Mouse (Mus musculus) kidney, adult 2 months (tissue): Measurements from ENCODE around the gene Majin. TPM values are rescaled to one million over a fixed set of nuclear protein-coding genes. Genes with fewer than 3 reads are reported as not detected.
A peak's percentile ranks its signal among the peaks of the same experiment; 100 is the strongest.

ENCODE experiments used
- DNase-seq: peaks from one replicate; pipeline ENCODE4 v3.0.0; 2021
- H3K27ac ChIP-seq: fragments of 200-500 bp; 2 replicates; pipeline ENCODE4 v1.5.1; 2012; ENCODE audit warnings: low read depth, low read length, control low read depth, inconsistent platforms; ENCODE audit not compliant: insufficient read depth
- H3K27me3 ChIP-seq: fragments of 200-500 bp; replicated peaks from 2 replicates; pipeline ENCODE4 v1.6.1; 2012; ENCODE audit warnings: mild to moderate bottlenecking, moderate library complexity, low read length, inconsistent platforms; ENCODE audit not compliant: control insufficient read depth, insufficient read depth
- H3K36me3 ChIP-seq: fragments of 200-500 bp; 2 replicates; pipeline ENCODE4 v1.6.1; 2012; ENCODE audit warnings: mild to moderate bottlenecking, moderate library complexity, low read length, inconsistent platforms; ENCODE audit not compliant: control insufficient read depth, insufficient read depth
- H3K4me1 ChIP-seq: fragments of 200-500 bp; 2 replicates; pipeline ENCODE4 v1.6.1; 2011; ENCODE audit warnings: low read length; ENCODE audit not compliant: control insufficient read depth, insufficient read depth
- H3K4me3 ChIP-seq: fragments of 200-500 bp; 2 replicates; pipeline ENCODE4 v1.5.1; 2011; ENCODE audit warnings: mild to moderate bottlenecking, low read depth, low read length, control low read depth; ENCODE audit not compliant: insufficient read depth
- CTCF ChIP-seq: fragments of 200-500 bp; conservative IDR thresholded peaks from 2 replicates; pipeline ENCODE4 v1.5.1; 2011; ENCODE audit warnings: low read depth, mild to moderate bottlenecking, control low read depth, low read length, moderate library complexity, mixed read lengths; ENCODE audit not compliant: insufficient read depth, insufficient read length
- POLR2A ChIP-seq: fragments of 200-500 bp; IDR thresholded peaks from one replicate; pipeline ENCODE4 v1.6.1; 2011; ENCODE audit warnings: low read depth, low read length, control low read depth
- WGBS: fragments of 180-500 bp; shearing (Covaris S2); methylation state at CpG from one replicate; pipeline ENCODE4 v1.1.7; 2018; 5-methylcytosine and 5-hydroxymethylcytosine counted together
- polyA plus RNA-seq: library from polyadenylated mRNA; depleted of rRNA; stranded (reverse); fragments of >200 nt; gene quantifications from 2 replicates; pipeline ENCODE4 v1.2.3, GENCODE M21; 2012; rRNA removed

Gene Majin
- polyA plus RNA-seq, result 0.16 and 0.28 TPM in 2 replicates

DNA sequence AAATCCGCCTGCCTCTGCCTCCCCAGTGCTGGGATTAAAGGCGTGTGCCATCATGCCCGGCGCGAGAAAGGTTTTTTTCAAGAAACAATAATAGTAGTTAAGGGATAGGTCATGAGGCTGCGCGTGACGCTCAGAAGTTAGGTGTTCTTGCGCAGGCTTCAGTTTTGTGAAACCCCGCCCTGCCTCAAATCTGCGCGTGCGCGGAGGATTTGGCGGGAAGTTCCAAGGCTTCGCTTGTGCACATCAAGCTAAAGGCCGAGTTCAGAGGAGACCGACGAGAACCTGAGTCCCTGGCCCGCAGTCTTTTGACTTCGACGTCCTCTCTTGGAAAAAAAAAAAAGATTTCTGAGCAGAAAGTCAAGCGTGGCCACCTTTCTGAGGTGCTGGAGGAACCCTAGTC is at the start of gene Majin:
Majin (plus strand) TSS at position 258 of the 400 bp plus-strand sequence.
- Histone ChIP-seq H3K27me3 (no peaks in the 10 kb centered on the region), H3K4me3 (no peak within 1 kb of the TSS), H3K27ac (no peak within 1 kb of the TSS), H3K36me3 (no peaks in the 10 kb centered on the region), H3K4me1 (no peaks in the 10 kb centered on the region)
- DNase-seq, result no peak
- TF ChIP-seq POLR2A, result no peak
- no peak for TF ChIP-seq CTCF
- WGBS, result 89% methylated on average over 23 of the region's 23 CpGs

DNA sequence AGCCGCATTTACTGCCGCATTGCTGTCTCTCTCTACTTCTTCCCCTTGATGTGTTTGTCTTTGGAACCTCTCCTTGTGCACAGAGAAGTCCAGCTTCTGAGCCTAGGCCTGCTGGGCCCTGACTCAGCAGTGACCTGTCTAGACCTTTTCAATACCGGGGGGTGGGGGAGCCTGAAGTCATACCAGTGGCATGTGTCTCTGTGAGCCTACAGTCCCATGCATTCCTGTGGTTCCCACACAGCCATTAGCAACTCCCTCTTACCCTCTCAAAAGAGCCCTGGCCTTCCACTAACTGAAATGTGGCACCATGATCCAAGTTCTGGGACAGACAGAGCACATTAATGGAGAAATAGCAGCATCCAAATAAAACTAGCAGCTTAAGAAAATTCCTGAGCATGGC is 47.8 kb upstream of the Majin start:
- Histone ChIP-seq H3K27ac (no peak overlapping the region), H3K27me3 (no peaks in the 10 kb centered on the region), H3K36me3 (no peaks in the 10 kb centered on the region), H3K4me1 (0 out of 2 replicates have a peak, but pooled peaks cover 4% of the 10 kb centered on the region), H3K4me3 (no peak overlapping the region)
- 74% methylated on average over 3 of the region's 3 CpGs for WGBS
- TF ChIP-seq POLR2A (no peak), CTCF (no peak)
- no peak for DNase-seq

DNA sequence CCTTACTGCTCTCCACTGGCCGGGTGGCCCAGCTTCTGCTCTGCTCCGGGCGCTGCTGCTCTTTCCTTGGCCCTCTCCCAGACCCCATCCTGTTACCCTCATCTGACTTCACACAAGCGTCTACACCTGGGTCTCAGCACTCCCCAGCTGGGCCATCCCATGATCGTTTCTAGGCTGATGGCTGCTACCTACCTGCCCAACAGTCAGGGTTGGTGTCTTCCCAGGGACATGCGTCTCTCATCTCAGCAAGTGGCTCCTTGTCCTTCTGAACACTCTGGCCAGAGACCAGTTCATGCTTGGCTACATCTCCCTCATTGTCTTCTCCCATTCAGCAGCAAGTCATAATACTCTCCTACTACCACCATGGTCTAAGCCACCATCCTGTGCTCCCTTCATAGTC is 44.5 kb upstream of the Majin start:
- Histone ChIP-seq H3K27me3 (no peaks in the 10 kb centered on the region), H3K27ac (no peak overlapping the region), H3K4me1 (0 out of 2 replicates have a peak, but pooled peaks cover 4% of the 10 kb centered on the region), H3K36me3 (no peaks in the 10 kb centered on the region), H3K4me3 (no peak overlapping the region)
- 91% methylated on average over 6 of the region's 6 CpGs for WGBS
- no peak for TF ChIP-seq POLR2A
- TF ChIP-seq CTCF, result no peak
- peak; percentile 36 for DNase-seq

DNA sequence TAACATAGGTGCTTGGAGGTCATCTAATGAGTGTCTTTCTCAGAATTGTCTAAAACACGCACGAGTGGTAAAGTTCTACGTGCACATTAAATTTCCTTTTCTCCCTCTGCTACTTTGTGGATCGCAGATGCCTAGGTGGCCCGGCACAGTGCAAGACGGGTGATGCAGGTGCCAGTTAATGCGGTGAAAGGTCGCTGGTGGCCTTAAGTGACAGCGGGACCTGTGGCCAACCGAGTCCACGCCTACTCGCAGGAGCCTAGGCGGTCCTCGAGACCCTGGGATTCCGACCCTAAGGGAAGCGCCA is 43.9 kb upstream of the Majin start:
- H3K36me3 ChIP-seq, result no peaks in the 10 kb centered on the region
- DNase-seq, result no peak
- 2% methylated on average over 16 of the region's 16 CpGs for WGBS
- H3K4me3 ChIP-seq, result peak overlapping the region; percentile 84
- TF ChIP-seq POLR2A, result no peak
- TF ChIP-seq CTCF, result no peak
- H3K27ac ChIP-seq, result peak overlapping the region; percentile 77
- 0 out of 2 replicates have a peak, but pooled peaks cover 4% of the 10 kb centered on the region for H3K4me1 ChIP-seq
- H3K27me3 ChIP-seq, result no peaks in the 10 kb centered on the region

DNA sequence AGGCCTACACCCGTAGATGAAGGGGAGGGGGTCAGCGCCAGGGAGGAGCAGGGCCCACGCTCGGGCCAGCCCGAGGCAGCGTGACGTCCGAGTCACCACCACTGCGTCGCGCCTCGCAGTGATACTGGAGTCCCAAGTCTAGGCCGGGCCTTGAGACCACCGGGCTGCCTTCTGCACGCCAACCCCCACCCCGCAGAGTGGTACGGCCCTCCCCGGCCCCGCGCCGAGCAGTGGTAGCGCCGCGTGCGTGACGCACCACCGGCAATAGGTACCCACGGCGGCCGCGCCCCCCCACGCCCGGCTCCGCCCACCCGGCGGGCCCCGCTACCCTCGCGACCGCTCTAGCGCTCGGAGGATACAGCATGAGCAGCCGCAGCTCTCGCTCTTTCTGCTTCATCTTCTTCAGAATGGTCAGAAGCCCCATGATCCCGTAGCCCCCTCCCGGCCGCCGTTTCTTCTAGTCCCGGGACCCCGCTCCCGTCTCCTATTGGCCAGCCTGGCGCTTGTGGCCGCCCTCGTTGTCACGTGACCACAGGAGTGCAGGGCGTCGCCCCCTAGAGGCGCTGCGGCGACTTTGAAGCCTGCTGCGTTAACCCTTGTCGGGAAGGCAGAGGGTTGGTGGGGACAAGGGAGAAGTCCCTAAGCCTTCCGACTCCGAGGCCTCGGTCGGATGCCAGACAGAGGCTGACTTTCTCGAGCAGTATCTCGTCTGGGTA is 43.4 kb upstream of the Majin start, which contains the start of gene Batf2:
Batf2 (plus strand) TSS at position 306 of the 716 bp plus-strand sequence.
- Histone ChIP-seq H3K27ac (peak within 1 kb of the TSS; percentile 86), H3K27me3 (no peaks in the 10 kb centered on the region), H3K36me3 (no peaks in the 10 kb centered on the region), H3K4me1 (0 out of 2 replicates have a peak, but pooled peaks cover 4% of the 10 kb centered on the region), H3K4me3 (peak within 1 kb of the TSS; percentile 84)
- peak; percentile 71 for TF ChIP-seq CTCF
- no peak for TF ChIP-seq POLR2A
- WGBS, result under 1% methylated on average over 68 of the region's 68 CpGs
- DNase-seq, result peak; percentile 95

DNA sequence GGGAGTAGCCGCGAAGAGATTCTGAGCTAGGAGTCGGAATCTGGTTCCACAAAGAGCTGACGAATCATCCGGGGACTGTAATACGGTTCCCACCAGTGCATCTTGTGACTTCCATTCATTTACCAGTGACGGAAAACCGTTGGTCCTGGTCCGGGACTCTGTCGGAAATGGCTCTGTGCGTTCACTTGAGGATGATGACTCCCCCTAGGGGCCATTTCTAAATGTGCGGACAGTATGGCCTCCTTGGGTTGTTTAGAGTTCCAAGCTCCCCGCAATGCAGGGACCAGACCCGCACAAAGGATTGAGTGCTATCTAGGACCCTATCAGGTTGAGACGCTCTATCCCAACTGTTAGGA is 42.8 kb upstream of the Majin start, which contains the start of gene Arl2:
Arl2 (minus strand) TSS at position 155 of the 356 bp plus-strand sequence.
- DNase-seq, result peak; percentile 88
- WGBS, result 1% methylated on average over 15 of the region's 15 CpGs

DNA sequence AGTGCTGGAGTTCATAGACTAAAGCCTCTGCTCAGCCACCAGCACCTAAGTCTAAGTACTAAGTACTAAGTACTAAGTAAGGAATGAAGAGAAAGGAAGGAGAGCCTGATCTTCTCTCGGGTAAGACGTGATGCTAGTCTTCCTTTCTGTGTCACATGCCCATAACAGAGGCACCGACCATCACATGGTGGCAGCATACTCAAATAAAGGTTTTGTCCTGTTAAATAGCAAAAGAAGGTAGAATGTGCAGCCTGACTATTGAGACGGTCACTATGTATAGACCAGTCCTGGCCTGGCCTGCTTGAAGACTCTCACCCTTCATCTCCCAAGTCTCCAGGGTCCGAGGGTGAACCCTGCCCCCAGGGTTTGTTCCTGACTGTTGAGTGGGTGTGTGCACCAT is 39.3 kb upstream of the Majin start:
- Histone ChIP-seq H3K4me3 (no peak overlapping the region), H3K27me3 (no peaks in the 10 kb centered on the region), H3K4me1 (0 out of 2 replicates have a peak, but pooled peaks cover 2% of the 10 kb centered on the region), H3K36me3 (no peaks in the 10 kb centered on the region), H3K27ac (no peak overlapping the region)
- 64% methylated on average over 5 of the region's 5 CpGs for WGBS
- no peak for TF ChIP-seq POLR2A
- no peak for TF ChIP-seq CTCF
- no peak for DNase-seq

More for the DNA sequence above, 42.8 kb upstream of the Majin start, which contains the start of gene Arl2:
- 0 out of 2 replicates have a peak, but pooled peaks cover 4% of the 10 kb centered on the region for H3K4me1 ChIP-seq
- H3K27me3 ChIP-seq, result no peaks in the 10 kb centered on the region
- peak within 1 kb of the TSS; percentile 84 for H3K4me3 ChIP-seq
- TF ChIP-seq POLR2A, result no peak
- TF ChIP-seq CTCF, result peak; percentile 67
- no peaks in the 10 kb centered on the region for H3K36me3 ChIP-seq
- H3K27ac ChIP-seq, result peak within 1 kb of the TSS; percentile 86
